Mouse (Mus musculus): Measurements from ENCODE around the gene Srsf7.
A peak's percentile ranks its signal among the peaks of the same experiment; 100 is the strongest.
"Not testable (repeated sequence)": the region's sequence is repeated elsewhere in the genome, so short reads cannot be mapped to it uniquely, and the experiment has no call there.

Gene Srsf7

GRCm38 (mm10) chr17:80193075-80193474 is 14.0 kb downstream of the Srsf7 start:
- DNase-seq = no peak

- DNase-seq = no peak
Measured at GRCm38 (mm10) chr17:80183615-80184014, 23.5 kb downstream of the Srsf7 start.

- no peak for DNase-seq
Measured at GRCm38 (mm10) chr17:80180468-80180867, 26.6 kb downstream of the Srsf7 start.

- DNase-seq = peak; percentile 73
Measured at GRCm38 (mm10) chr17:80179959-80180358, 27.1 kb downstream of the Srsf7 start.

GRCm38 (mm10) chr17:80178846-80179245 is 28.3 kb downstream of the Srsf7 start:
- not testable (repeated sequence) for DNase-seq

GRCm38 (mm10) chr17:80175966-80176365 is 31.1 kb downstream of the Srsf7 start:
- no peak for DNase-seq

- DNase-seq = no peak
Measured at GRCm38 (mm10) chr17:80175386-80175739, 31.7 kb downstream of the Srsf7 start.

GRCm38 (mm10) chr17:80174699-80175385 is 32.3 kb downstream of the Srsf7 start:
- DNase-seq = no peak

GRCm38 (mm10) chr17:80174146-80174545 is 33.0 kb downstream of the Srsf7 start:
- DNase-seq = no peak

GRCm38 (mm10) chr17:80173708-80174107 is 33.4 kb downstream of the Srsf7 start:
- DNase-seq = no peak

- DNase-seq = no peak
Measured at GRCm38 (mm10) chr17:80172761-80173160, 34.3 kb downstream of the Srsf7 start.

- no peak for DNase-seq
Measured at GRCm38 (mm10) chr17:80171948-80172347, 35.2 kb downstream of the Srsf7 start.

- DNase-seq = no peak
Measured at GRCm38 (mm10) chr17:80170951-80171350, 36.2 kb downstream of the Srsf7 start.

- no peak for DNase-seq
Measured at GRCm38 (mm10) chr17:80169792-80170191, 37.3 kb downstream of the Srsf7 start.

GRCm38 (mm10) chr17:80168425-80169182 is 38.5 kb downstream of the Srsf7 start:
- DNase-seq = peak; percentile 79

GRCm38 (mm10) chr17:80167851-80168251 is 39.3 kb downstream of the Srsf7 start:
- peak; percentile 68 for DNase-seq

- no peak for DNase-seq
Measured at GRCm38 (mm10) chr17:80167436-80167835, 39.7 kb downstream of the Srsf7 start.

GRCm38 (mm10) chr17:80166346-80166745 is 40.8 kb downstream of the Srsf7 start:
- peak; percentile 31 for DNase-seq

- peak; percentile 91 for DNase-seq
Measured at GRCm38 (mm10) chr17:80165741-80166140, 41.4 kb downstream of the Srsf7 start.

- DNase-seq = no peak
Measured at GRCm38 (mm10) chr17:80163991-80164390, 43.1 kb downstream of the Srsf7 start.

GRCm38 (mm10) chr17:80160454-80160853 is 46.7 kb downstream of the Srsf7 start:
- DNase-seq = peak; percentile 68

GRCm38 (mm10) chr17:80157489-80157888 is 49.6 kb downstream of the Srsf7 start:
- DNase-seq = no peak

- no peak for DNase-seq
Measured at GRCm38 (mm10) chr17:80156905-80157304, 50.2 kb downstream of the Srsf7 start.

- DNase-seq = no peak
Measured at GRCm38 (mm10) chr17:80153631-80154030, 53.5 kb downstream of the Srsf7 start.

Measured in right cerebral cortex, adult 18-20 months (tissue).